8 mouse cellular contexts compared by ENCODE assay signal in genomic region chr10:67055867-67056856, GRCm38 (mm10). TPM values are rescaled to one million over a fixed set of nuclear protein-coding genes. Genes with fewer than 3 reads are reported as not detected.
DNase-seq lines count a peak whose midpoint lies in the region; ATAC-seq and TF ChIP-seq lines count a peak whose summit lies in the region.

No protein-coding gene starts in this region.

- TF ChIP-seq POLR2A in embryonic fibroblast, embryonic 13.5 days (IDR thresholded peaks at IDR 0.05; ENCODE audit: low read depth, low read length), result no peak

- TF ChIP-seq CTCF in embryonic fibroblast, embryonic 13.5 days (IDR thresholded peaks at IDR 0.05; ENCODE audit: borderline replicate concordance, insufficient read depth, low read length), result no peak

- H3K9ac ChIP-seq in midbrain, embryonic 11.5 days (ENCODE audit: low read length), result no peak overlapping the region
- no peak overlapping the region for H3K9ac ChIP-seq in hindbrain, embryonic 16.5 days (ENCODE audit: low read depth, low read length)
- H3K9ac ChIP-seq in midbrain, embryonic 13.5 days (replicated peaks), result no peak overlapping the region

- H3K27ac ChIP-seq in midbrain, embryonic 10.5 days (replicated peaks), result 0 out of 2 replicates have a peak overlapping the region, but pooled peaks have one; percentile 6
- H3K27ac ChIP-seq in midbrain, embryonic 11.5 days (ENCODE audit: low read depth, low read length), result no peak overlapping the region
- peak overlapping the region; percentile 56 for H3K27ac ChIP-seq in embryonic fibroblast, embryonic 13.5 days (ENCODE audit: insufficient read depth, low read length)
- H3K27ac ChIP-seq in hindbrain, embryonic 16.5 days (ENCODE audit: low read depth, low read length), result peak overlapping the region; percentile 9
- peak overlapping the region; percentile 58 for H3K27ac ChIP-seq in midbrain, embryonic 13.5 days

- DNase-seq in midbrain, embryonic 10.5 days (ENCODE audit: low spot score), result no peak
- DNase-seq in midbrain, embryonic 11.5 days (ENCODE audit: low spot score, missing footprints), result no peak
- no peak for DNase-seq in spleen, postnatal 36 days (ENCODE audit: low spot score in 2 of 2)
- no peak for DNase-seq in thymus, postnatal 25 days
- DNase-seq in adipocyte (ENCODE audit: low spot score), result no peak

- no peaks in the 10 kb centered on the region for H3K36me3 ChIP-seq in midbrain, embryonic 10.5 days
- H3K36me3 ChIP-seq in midbrain, embryonic 11.5 days (ENCODE audit: control insufficient read depth, insufficient read depth, low read length), result no peaks in the 10 kb centered on the region
- H3K36me3 ChIP-seq in hindbrain, embryonic 16.5 days (ENCODE audit: control insufficient read depth, insufficient read depth, low read length), result no peaks in the 10 kb centered on the region
- no peaks in the 10 kb centered on the region for H3K36me3 ChIP-seq in midbrain, embryonic 13.5 days

- no peaks in the 10 kb centered on the region for H3K27me3 ChIP-seq in midbrain, embryonic 10.5 days (ENCODE audit: low read depth, poor library complexity, severe bottlenecking)
- H3K27me3 ChIP-seq in midbrain, embryonic 11.5 days (ENCODE audit: control insufficient read depth, insufficient read depth, low read length), result no peaks in the 10 kb centered on the region
- no peaks in the 10 kb centered on the region for H3K27me3 ChIP-seq in hindbrain, embryonic 16.5 days (replicated peaks; ENCODE audit: control insufficient read depth, insufficient read depth, low read length)
- no peaks in the 10 kb centered on the region for H3K27me3 ChIP-seq in midbrain, embryonic 13.5 days

- ATAC-seq in midbrain, embryonic 11.5 days (ENCODE audit: low FRiP score), result no peak
- no peak for ATAC-seq in hindbrain, embryonic 16.5 days
- no peak for ATAC-seq in midbrain, embryonic 13.5 days

- H3K4me2 ChIP-seq in midbrain, embryonic 11.5 days, result no peak overlapping the region
- no peak overlapping the region for H3K4me2 ChIP-seq in hindbrain, embryonic 16.5 days (ENCODE audit: low read length)
- no peak overlapping the region for H3K4me2 ChIP-seq in midbrain, embryonic 13.5 days (replicated peaks)

- WGBS in midbrain, embryonic 10.5 days, result 74% methylated on average over 17 of the region's 17 CpGs
- 78% methylated on average over 17 of the region's 17 CpGs for WGBS in midbrain, embryonic 11.5 days
- 57% methylated on average over 17 of the region's 17 CpGs for WGBS in hindbrain, embryonic 16.5 days
- WGBS in midbrain, embryonic 13.5 days, result 82% methylated on average over 17 of the region's 17 CpGs

- no peak overlapping the region for H3K4me3 ChIP-seq in midbrain, embryonic 10.5 days
- no peak overlapping the region for H3K4me3 ChIP-seq in midbrain, embryonic 11.5 days (ENCODE audit: low read depth, low read length)
- no peak overlapping the region for H3K4me3 ChIP-seq in embryonic fibroblast, embryonic 13.5 days (ENCODE audit: insufficient read depth, low read length)
- H3K4me3 ChIP-seq in hindbrain, embryonic 16.5 days (ENCODE audit: low read length), result no peak overlapping the region
- no peak overlapping the region for H3K4me3 ChIP-seq in midbrain, embryonic 13.5 days (replicated peaks)

- no peaks in the 10 kb centered on the region for H3K9me3 ChIP-seq in midbrain, embryonic 10.5 days (replicated peaks)
- H3K9me3 ChIP-seq in midbrain, embryonic 11.5 days (ENCODE audit: control insufficient read depth, low read length), result no peaks in the 10 kb centered on the region
- no peaks in the 10 kb centered on the region for H3K9me3 ChIP-seq in hindbrain, embryonic 16.5 days (ENCODE audit: control insufficient read depth, low read length)
- H3K9me3 ChIP-seq in midbrain, embryonic 13.5 days, result no peaks in the 10 kb centered on the region

- H3K4me1 ChIP-seq in midbrain, embryonic 10.5 days, result peaks cover 20% of the 10 kb centered on the region
- H3K4me1 ChIP-seq in midbrain, embryonic 11.5 days (ENCODE audit: control insufficient read depth, insufficient read depth, low read length), result peaks cover 7% of the 10 kb centered on the region
- H3K4me1 ChIP-seq in embryonic fibroblast, embryonic 13.5 days (ENCODE audit: control insufficient read depth, insufficient read depth, low read length), result peaks cover 21% of the 10 kb centered on the region
- peaks cover 10% of the 10 kb centered on the region for H3K4me1 ChIP-seq in hindbrain, embryonic 16.5 days (ENCODE audit: control insufficient read depth, insufficient read depth, low read depth, low read length)
- H3K4me1 ChIP-seq in midbrain, embryonic 13.5 days (replicated peaks), result peaks cover 31% of the 10 kb centered on the region

RNA-seq across cellular contexts. Expression of gene Jmjd1c, which starts 39.8 kb away (rescaled TPM):
- 27.1 and 28.4 TPM in 2 replicates for polyA plus RNA-seq in midbrain, embryonic 10.5 days (2016; fragmentation: Nextera tagmentation; extraction: Ambion mirVana)
- polyA plus RNA-seq in midbrain, embryonic 11.5 days (2014; fragmentation: Nextera tagmentation; extraction: Ambion mirVana), result 46.9 and 49.0 TPM in 2 replicates
- polyA plus RNA-seq in embryonic fibroblast, embryonic 13.5 days (2011; ENCODE audit: insufficient read length, low read depth, missing spikeins), result 34.1 and 40.2 TPM in 2 replicates
- polyA plus RNA-seq in hindbrain, embryonic 16.5 days (2015; fragmentation: Nextera tagmentation; extraction: Ambion mirVana), result 33.4 and 35.5 TPM in 2 replicates
- 48.6 and 56.1 TPM in 2 replicates for polyA plus RNA-seq in midbrain, embryonic 13.5 days (2015; fragmentation: Nextera tagmentation; extraction: Ambion mirVana)

RNA-seq across cellular contexts. Expression of gene Reep3, which starts 40.6 kb away (rescaled TPM):
- 31.7 and 36.7 TPM in 2 replicates for polyA plus RNA-seq in midbrain, embryonic 10.5 days (2016; fragmentation: Nextera tagmentation; extraction: Ambion mirVana)
- polyA plus RNA-seq in midbrain, embryonic 11.5 days (2014; fragmentation: Nextera tagmentation; extraction: Ambion mirVana), result 37.5 and 38.9 TPM in 2 replicates
- 71.6 and 76.0 TPM in 2 replicates for polyA plus RNA-seq in embryonic fibroblast, embryonic 13.5 days (2011; ENCODE audit: insufficient read length, low read depth, missing spikeins)
- polyA plus RNA-seq in hindbrain, embryonic 16.5 days (2015; fragmentation: Nextera tagmentation; extraction: Ambion mirVana), result 32.7 and 36.2 TPM in 2 replicates
- 38.6 and 41.0 TPM in 2 replicates for polyA plus RNA-seq in midbrain, embryonic 13.5 days (2015; fragmentation: Nextera tagmentation; extraction: Ambion mirVana)
